Mouse (Mus musculus) erythroblast, embryonic 14.5 days (primary cell): ENCODE measurements around the gene Xrcc3. TPM values are rescaled to one million over a fixed set of nuclear protein-coding genes. Genes with fewer than 3 reads are reported as not detected.
A peak's percentile ranks its signal among the peaks of the same experiment; 100 is the strongest.

Experiments
- H3K27me3 ChIP-seq: 2 replicates; pipeline ENCODE4 v1.6.1; 2012; ENCODE audit warnings: inconsistent platforms; ENCODE audit not compliant: control insufficient read depth
- H3K36me3 ChIP-seq: 2 replicates; pipeline ENCODE4 v1.6.1; 2012; ENCODE audit warnings: mild to moderate bottlenecking, inconsistent platforms; ENCODE audit not compliant: control insufficient read depth
- H3K4me1 ChIP-seq: 2 replicates; pipeline ENCODE4 v1.6.1; 2012; ENCODE audit warnings: inconsistent platforms; ENCODE audit not compliant: control insufficient read depth
- H3K4me3 ChIP-seq: replicated peaks from 2 replicates; pipeline ENCODE3; 2012; ENCODE audit warnings: moderate library complexity, mild to moderate bottlenecking, inconsistent platforms
- H3K9me3 ChIP-seq: 2 replicates; pipeline ENCODE4 v1.6.1; 2012; ENCODE audit warnings: low read length, inconsistent platforms, mixed read lengths; ENCODE audit not compliant: control insufficient read depth
- GATA1 ChIP-seq: IDR thresholded peaks from 2 replicates; pipeline ENCODE4 v1.6.1; 2012; ENCODE audit warnings: low read length, inconsistent platforms, mixed read lengths
- TAL1 ChIP-seq: IDR thresholded peaks from 3 replicates; pipeline ENCODE4 v1.6.1; 2012; ENCODE audit warnings: low read length, inconsistent platforms, mixed read lengths
- polyA plus RNA-seq: library from polyadenylated mRNA; stranded (reverse); fragments of >175 nt; gene quantifications from 2 replicates; pipeline ENCODE4 v1.2.3, GENCODE M21; 2012

The Xrcc3 gene
- polyA plus RNA-seq, 1 experiment: 0.85 TPM

GRCm38 (mm10) chr12:111819936-111820335 lies 6.3 kb upstream of the Xrcc3 start:
- Histone ChIP-seq H3K27me3 (no peaks in the 10 kb centered on the region), H3K4me3 (no peak overlapping the region), H3K4me1 (peaks cover 66% of the 10 kb centered on the region), H3K9me3 (no peaks in the 10 kb centered on the region), H3K36me3 (peaks cover 86% of the 10 kb centered on the region)
- TF ChIP-seq GATA1 (no peak), TAL1 (no peak)

GRCm38 (mm10) chr12:111817991-111818390 lies 4.3 kb upstream of the Xrcc3 start:
- peaks cover 78% of the 10 kb centered on the region for H3K4me1 ChIP-seq
- H3K9me3 ChIP-seq: no peaks in the 10 kb centered on the region
- no peaks in the 10 kb centered on the region for H3K27me3 ChIP-seq
- peaks cover 66% of the 10 kb centered on the region for H3K36me3 ChIP-seq
- no peak overlapping the region for H3K4me3 ChIP-seq
- no peak for TF ChIP-seq TAL1
- TF ChIP-seq GATA1: no peak

GRCm38 (mm10) chr12:111816967-111817366 lies 3.3 kb upstream of the Xrcc3 start:
- Histone ChIP-seq H3K4me1 (peaks cover 86% of the 10 kb centered on the region), H3K27me3 (no peaks in the 10 kb centered on the region), H3K36me3 (peaks cover 58% of the 10 kb centered on the region), H3K4me3 (peak overlapping the region; percentile 90), H3K9me3 (no peaks in the 10 kb centered on the region)
- TF ChIP-seq TAL1 (no peak), GATA1 (no peak)

DNA sequence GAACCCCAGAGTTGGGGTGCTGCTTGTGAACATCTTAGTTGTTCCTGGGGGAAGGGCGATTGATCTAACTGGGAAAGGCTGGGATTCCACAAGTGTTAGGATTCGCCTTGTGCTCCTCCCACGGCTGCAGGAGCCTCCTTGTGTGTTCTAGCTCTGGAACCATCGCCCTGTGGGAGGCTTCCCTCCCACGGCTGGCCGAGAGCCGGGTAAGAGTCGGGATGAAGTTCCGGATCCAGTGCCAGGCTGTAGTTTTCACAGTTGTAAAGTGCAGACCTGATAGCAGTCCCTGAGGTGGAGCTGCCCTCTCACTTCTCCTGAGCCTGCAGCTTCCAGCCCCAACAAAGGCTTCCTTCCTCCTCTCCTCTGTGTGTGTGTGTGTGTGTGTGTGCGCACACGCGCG lies 2.9 kb upstream of the Xrcc3 start:
- Histone ChIP-seq H3K27me3 (no peaks in the 10 kb centered on the region), H3K4me3 (peak overlapping the region; percentile 90), H3K9me3 (no peaks in the 10 kb centered on the region), H3K4me1 (peaks cover 86% of the 10 kb centered on the region), H3K36me3 (peaks cover 58% of the 10 kb centered on the region)
- TF ChIP-seq GATA1 (no peak), TAL1 (no peak)

DNA sequence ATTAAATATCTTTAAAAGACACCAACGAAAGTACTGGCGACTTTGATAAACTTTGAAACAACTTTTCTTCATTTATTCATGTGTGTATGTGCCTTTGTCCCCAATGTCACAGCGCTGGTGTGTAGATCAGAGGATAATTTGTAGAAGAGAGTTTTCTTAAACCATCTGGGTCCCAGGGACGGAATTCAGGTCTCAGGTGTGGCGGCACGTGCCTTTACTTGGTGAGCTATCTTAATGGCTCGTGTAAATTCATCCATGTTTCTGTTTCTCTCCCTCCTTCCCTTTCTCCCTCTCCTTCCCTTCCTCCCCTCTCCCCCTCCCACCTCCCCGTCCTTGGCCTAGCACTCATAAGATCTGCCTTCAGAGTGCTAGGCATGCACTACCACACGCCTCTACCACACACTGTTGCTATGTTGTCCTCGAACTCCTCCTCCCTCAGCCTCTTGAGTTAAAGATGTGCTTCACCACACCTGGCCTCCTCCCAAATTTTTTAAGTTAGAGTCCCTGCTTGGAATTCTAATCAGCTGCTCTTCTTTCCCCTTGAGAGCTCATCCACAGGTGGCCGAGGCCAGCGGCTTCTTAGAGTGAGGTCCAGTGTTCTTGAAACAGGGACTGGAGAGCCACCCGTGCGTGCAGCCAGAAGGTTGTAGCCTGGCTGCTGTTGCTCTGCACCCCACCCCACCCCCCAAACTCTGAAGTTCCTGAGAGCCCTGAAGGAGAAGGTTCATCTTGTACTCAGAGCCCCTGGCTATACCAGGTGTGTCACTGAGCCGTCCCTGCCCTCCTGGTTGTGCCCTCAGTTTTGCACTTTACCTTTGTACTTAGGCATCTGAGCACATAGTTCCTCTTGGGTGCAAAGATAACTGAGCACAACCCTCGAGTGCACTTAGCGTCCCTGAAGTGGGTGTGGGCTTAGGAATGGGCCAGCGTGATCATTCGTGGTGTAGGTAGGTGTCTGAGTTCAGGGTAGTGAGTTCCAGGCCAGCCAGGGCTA lies 1.4 kb upstream of the Xrcc3 start:
- TF ChIP-seq TAL1: no peak
- TF ChIP-seq GATA1: no peak
- H3K36me3 ChIP-seq: peaks cover 58% of the 10 kb centered on the region
- peaks cover 87% of the 10 kb centered on the region for H3K4me1 ChIP-seq
- H3K9me3 ChIP-seq: no peaks in the 10 kb centered on the region
- peak overlapping the region; percentile 90 for H3K4me3 ChIP-seq
- H3K27me3 ChIP-seq: no peaks in the 10 kb centered on the region

GRCm38 (mm10) chr12:111813111-111813765 lies 435 bp downstream of the Xrcc3 start:
- peak overlapping the region; percentile 90 for H3K4me3 ChIP-seq
- H3K4me1 ChIP-seq: peaks cover 85% of the 10 kb centered on the region
- no peaks in the 10 kb centered on the region for H3K9me3 ChIP-seq
- H3K27me3 ChIP-seq: no peaks in the 10 kb centered on the region
- H3K36me3 ChIP-seq: peaks cover 60% of the 10 kb centered on the region
- TF ChIP-seq GATA1 (no peak), TAL1 (no peak)

DNA sequence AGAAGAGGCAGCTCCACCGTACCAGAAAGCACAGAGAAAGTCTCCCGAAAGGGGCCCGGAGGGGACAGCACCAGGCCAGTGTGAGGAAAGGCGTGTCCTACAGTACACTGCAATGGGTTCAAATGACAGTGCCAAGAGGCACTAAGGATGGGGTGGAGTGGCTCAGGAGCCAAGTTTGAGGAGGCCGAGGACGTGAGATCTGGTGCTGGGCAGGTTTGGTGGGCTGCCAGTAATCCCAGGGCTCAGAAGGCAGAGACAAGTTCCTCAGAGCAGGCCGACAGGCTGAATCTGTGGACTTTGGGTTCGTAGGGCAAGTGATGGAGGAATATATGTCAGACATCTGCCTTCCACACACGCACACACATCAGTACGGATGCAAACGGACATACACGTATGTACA lies 1.1 kb downstream of the Xrcc3 start:
- TF ChIP-seq GATA1: no peak
- no peak for TF ChIP-seq TAL1
- Histone ChIP-seq H3K27me3 (no peaks in the 10 kb centered on the region), H3K36me3 (peaks cover 61% of the 10 kb centered on the region), H3K4me1 (peaks cover 79% of the 10 kb centered on the region), H3K9me3 (no peaks in the 10 kb centered on the region), H3K4me3 (peak overlapping the region; percentile 90)

DNA sequence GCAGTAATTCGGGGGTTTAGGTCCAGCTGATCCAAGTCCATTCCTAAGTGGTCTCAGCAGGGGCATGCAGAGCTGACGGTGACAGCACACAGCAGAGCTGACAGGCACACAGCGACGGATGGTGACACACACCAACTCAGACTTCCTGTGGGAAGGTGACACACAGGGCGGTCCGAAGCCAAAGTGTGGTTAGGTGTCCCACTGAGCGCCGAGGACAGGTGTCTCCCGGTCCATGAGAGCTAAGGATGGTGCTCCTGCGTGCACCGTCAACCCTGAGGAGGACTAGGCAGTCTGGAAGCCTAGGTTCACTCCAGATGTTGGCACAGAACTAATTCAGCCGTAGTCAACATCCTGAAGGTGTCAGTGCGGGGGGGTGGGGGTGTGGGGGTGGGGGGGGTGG lies 1.6 kb downstream of the Xrcc3 start:
- no peaks in the 10 kb centered on the region for H3K9me3 ChIP-seq
- peak overlapping the region; percentile 9 for H3K4me3 ChIP-seq
- no peaks in the 10 kb centered on the region for H3K27me3 ChIP-seq
- peaks cover 63% of the 10 kb centered on the region for H3K36me3 ChIP-seq
- TF ChIP-seq GATA1 (no peak), TAL1 (no peak)
- peaks cover 73% of the 10 kb centered on the region for H3K4me1 ChIP-seq

DNA sequence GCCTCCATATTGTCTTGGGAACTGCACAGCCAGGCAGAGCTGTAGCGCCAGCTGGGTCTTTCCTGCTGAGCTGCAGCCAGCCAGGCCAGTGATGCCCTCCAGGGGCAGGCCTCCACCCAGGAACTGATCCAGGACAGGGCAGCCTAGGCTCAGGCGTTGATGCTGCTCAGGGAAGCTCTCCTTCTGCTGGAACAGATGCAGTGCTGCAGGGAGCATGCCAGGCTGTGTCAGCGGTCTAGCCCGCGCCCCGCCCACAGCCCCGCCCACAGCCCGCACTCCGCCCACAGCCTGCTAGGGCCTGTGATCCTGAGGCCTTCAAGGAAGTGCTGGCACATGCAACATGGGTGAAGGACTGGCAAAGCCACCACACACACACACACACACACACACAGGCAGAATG lies 3.9 kb downstream of the Xrcc3 start:
- TF ChIP-seq GATA1 (no peak), TAL1 (no peak)
- no peak overlapping the region for H3K4me3 ChIP-seq
- peaks cover 50% of the 10 kb centered on the region for H3K4me1 ChIP-seq
- H3K9me3 ChIP-seq: no peaks in the 10 kb centered on the region
- no peaks in the 10 kb centered on the region for H3K27me3 ChIP-seq
- H3K36me3 ChIP-seq: peaks cover 73% of the 10 kb centered on the region
